Comparison of ENCODE assay signal across 16 mouse cellular contexts in genomic region chr3:105818130-105819004, GRCm38 (mm10). TPM values are rescaled to one million over a fixed set of nuclear protein-coding genes. Genes with fewer than 3 reads are reported as not detected.
A peak's percentile ranks its signal among the peaks of the same experiment; 100 is the strongest.
DNase-seq lines count a peak whose midpoint lies in the region; ATAC-seq and TF ChIP-seq lines count a peak whose summit lies in the region.
"Had no signal": no experiment of that assay in that cellular context is flagged by ENCODE, and none has a peak within 500 bp of the region (broad histone marks: within the 10 kb centered on the region; RNA-seq: fewer than 3 reads in every experiment).

No protein-coding gene starts in this region.

- H3K4me2 ChIP-seq in heart, postnatal 0 days (ENCODE audit: low read depth, low read length), result no peak overlapping the region
- H3K4me2 ChIP-seq: forebrain, embryonic 13.5 days; liver, embryonic 13.5 days had no signal

- no peaks in the 10 kb centered on the region for H3K36me3 ChIP-seq in G1E (replicated peaks)
- H3K36me3 ChIP-seq in heart, postnatal 0 days (replicated peaks; ENCODE audit: control insufficient read depth, insufficient read depth, low read length), result no peaks in the 10 kb centered on the region
- H3K36me3 ChIP-seq in small intestine, adult 2 months (ENCODE audit: control insufficient read depth, insufficient read depth, low read length), result no peaks in the 10 kb centered on the region
- H3K36me3 ChIP-seq: liver, embryonic 13.5 days had no signal

- no peak for TF ChIP-seq CTCF in G1E (IDR thresholded peaks at IDR 0.05; ENCODE audit: low read depth, low read length)
- TF ChIP-seq CTCF in heart, postnatal 0 days (IDR thresholded peaks at IDR 0.05; ENCODE audit: low read depth), result no peak
- no peak for TF ChIP-seq CTCF in small intestine, adult 2 months (IDR thresholded peaks at IDR 0.05; ENCODE audit: extremely low read depth, insufficient read length, insufficient replicate concordance, low read depth, low read length)

- TF ChIP-seq EP300 in heart, postnatal 0 days (IDR thresholded peaks at IDR 0.05; ENCODE audit: low read depth), result no peak; the same call in 1 of the 2 replicates

- H3K4me3 ChIP-seq in G1E (ENCODE audit: low read depth, low read length), result no peak overlapping the region
- no peak overlapping the region for H3K4me3 ChIP-seq in heart, postnatal 0 days (ENCODE audit: low read depth, low read length)
- no peak overlapping the region for H3K4me3 ChIP-seq in small intestine, adult 2 months (ENCODE audit: low read depth, low read length)
- H3K4me3 ChIP-seq: forebrain, embryonic 13.5 days; liver, embryonic 13.5 days had no signal

- no peak overlapping the region for H3K9ac ChIP-seq in heart, postnatal 0 days (replicated peaks; ENCODE audit: low read depth, low read length)
- H3K9ac ChIP-seq: forebrain, embryonic 13.5 days; liver, embryonic 13.5 days had no signal

- peak; percentile 53 for DNase-seq in kidney, postnatal 10 days
- no peak for DNase-seq in kidney, adult 8-10 months
- peak; percentile 8 for DNase-seq in G1E (ENCODE audit: low spot score)
- peak; percentile 55 for DNase-seq in heart, postnatal 0 days (ENCODE audit: low spot score)
- no peak for DNase-seq in cerebellum, adult 9-11 months
- DNase-seq in ovary, adult 18-20 months (ENCODE audit: low spot score), result no peak
- DNase-seq: cerebellum, adult 11-12 months; liver, embryonic 13.5 days had no signal

- no peaks in the 10 kb centered on the region for H3K9me3 ChIP-seq in G1E (replicated peaks)
- H3K9me3 ChIP-seq in heart, postnatal 0 days (replicated peaks; ENCODE audit: control insufficient read depth, low read length), result no peaks in the 10 kb centered on the region
- H3K9me3 ChIP-seq: forebrain, embryonic 13.5 days; liver, embryonic 13.5 days had no signal

- peaks cover 48% of the 10 kb centered on the region for H3K4me1 ChIP-seq in G1E (ENCODE audit: insufficient read depth, low read depth, low read length)
- H3K4me1 ChIP-seq in heart, postnatal 0 days (ENCODE audit: control insufficient read depth, insufficient read depth), result peaks cover 19% of the 10 kb centered on the region
- H3K4me1 ChIP-seq in small intestine, adult 2 months (ENCODE audit: control insufficient read depth, insufficient read depth, insufficient read length, low read length), result peaks cover 2% of the 10 kb centered on the region
- H3K4me1 ChIP-seq: forebrain, embryonic 13.5 days had no signal

- WGBS in heart, postnatal 0 days, result 26% methylated on average over 6 of the region's 6 CpGs
- WGBS in small intestine, adult 2 months, result 54% methylated on average over 6 of the region's 6 CpGs

- no peak overlapping the region for H3K27ac ChIP-seq in heart, postnatal 0 days (ENCODE audit: low read depth)
- H3K27ac ChIP-seq in small intestine, adult 2 months (ENCODE audit: insufficient read depth, low read depth, low read length), result peak overlapping the region; percentile 21
- H3K27ac ChIP-seq: forebrain, embryonic 13.5 days; liver, embryonic 13.5 days had no signal

- TF ChIP-seq POLR2A in small intestine, adult 2 months (IDR thresholded peaks at IDR 0.05; ENCODE audit: low read depth, low read length), result no peak

- ATAC-seq in G1E (ENCODE audit: extremely low read depth, insufficient number of reproducible peaks, low FRiP score, poor library complexity, severe bottlenecking), result peak; percentile 41
- ATAC-seq in heart, postnatal 0 days (ENCODE audit: insufficient read depth, low read depth), result no peak
- ATAC-seq: forebrain, embryonic 13.5 days; midbrain, embryonic 16.5 days had no signal

- no peaks in the 10 kb centered on the region for H3K27me3 ChIP-seq in G1E (ENCODE audit: insufficient read depth, low read length)
- peaks cover 43% of the 10 kb centered on the region for H3K27me3 ChIP-seq in heart, postnatal 0 days (ENCODE audit: control insufficient read depth, insufficient read depth, low read length)
- H3K27me3 ChIP-seq in small intestine, adult 2 months (ENCODE audit: control insufficient read depth, insufficient read depth, low read length), result no peaks in the 10 kb centered on the region
- H3K27me3 ChIP-seq: forebrain, embryonic 13.5 days; liver, embryonic 13.5 days had no signal

RNA-seq across cellular contexts. Expression of gene Rap1a, which starts 17.2 kb away (rescaled TPM):
- total RNA-seq in G1E (2014; fragmentation: Nextera tagmentation), result 97.7 and 124 TPM in 2 replicates
- 105 and 121 TPM in 2 replicates for total RNA-seq in G1E (2017)
- 11.5 and 17.7 TPM in 2 replicates for polyA plus RNA-seq in G1E (2012)
- 17.8 and 33.3 TPM in 2 replicates for total RNA-seq in heart, postnatal 0 days (2014; rRNA removed; ENCODE audit: low replicate concordance)
- polyA plus RNA-seq in heart, postnatal 0 days (2015; fragmentation: Nextera tagmentation; extraction: Ambion mirVana), result 91.0 and 92.3 TPM in 2 replicates
- polyA plus RNA-seq in small intestine, adult 2 months (2012; rRNA removed), result 0.25 and 0.89 TPM in 2 replicates

RNA-seq across cellular contexts. Expression of gene Adora3, which starts 52.3 kb away (rescaled TPM):
- total RNA-seq in G1E (2014; fragmentation: Nextera tagmentation) (1.4 TPM in 1 of 2 replicates, not detected in the other), G1E (2017) (17.4 and 19.3 TPM in 2 replicates)
- not detected in 2 replicates for polyA plus RNA-seq in G1E (2012)
- total RNA-seq in heart, postnatal 0 days (2014; rRNA removed; ENCODE audit: low replicate concordance), result not detected in 2 replicates
- polyA plus RNA-seq in heart, postnatal 0 days (2015; fragmentation: Nextera tagmentation; extraction: Ambion mirVana), result 0.14 and 0.21 TPM in 2 replicates
- 0.39 and 0.41 TPM in 2 replicates for polyA plus RNA-seq in small intestine, adult 2 months (2012; rRNA removed)
- total RNA-seq: ES-E14 had no signal
- polyA plus RNA-seq: embryonic facial prominence, embryonic 11.5 days; intestine, embryonic 14.5 days had no signal

RNA-seq across cellular contexts. Expression of gene Tmigd3, which starts 52.3 kb away (rescaled TPM):
- total RNA-seq in G1E (2014; fragmentation: Nextera tagmentation), result not detected in 2 replicates
- 1.3 and 5.5 TPM in 2 replicates for total RNA-seq in G1E (2017)
- polyA plus RNA-seq in G1E (2012), result 0.05 TPM in 1 of 2 replicates, not detected in the other
- total RNA-seq in heart, postnatal 0 days (2014; rRNA removed; ENCODE audit: low replicate concordance), result not detected in 2 replicates
- polyA plus RNA-seq in heart, postnatal 0 days (2015; fragmentation: Nextera tagmentation; extraction: Ambion mirVana), result 0.33 and 0.44 TPM in 2 replicates
- polyA plus RNA-seq in small intestine, adult 2 months (2012; rRNA removed), result 0.94 and 1.1 TPM in 2 replicates
- total RNA-seq: ES-E14; gastrocnemius, postnatal 4 days; left cerebral cortex, adult 18-20 months had no signal
- polyA plus RNA-seq: embryonic facial prominence, embryonic 11.5 days; forebrain, embryonic 13.5 days; midbrain, embryonic 16.5 days had no signal

Comparison
In these comparisons a context has a peak if more than half of its experiments do, and no peak if none do; other contexts are left out.
1. DNase-seq: peak in kidney, postnatal 10 days (single experiment), G1E (single experiment) and heart, postnatal 0 days (single experiment); none in kidney, adult 8-10 months (0 of 2), cerebellum, adult 9-11 months (single experiment) and ovary, adult 18-20 months (single experiment).